Mouse (Mus musculus) natural killer cell, adult 2 months (primary cell): ENCODE results near the gene Atic.

ENCODE experiments used
- DNase-seq, 2 experiments: peaks; one replicate each; pipeline ENCODE4 v3.0.0; 2022; ENCODE audit warnings: low spot score in 2 of 2

Gene Atic

DNA sequence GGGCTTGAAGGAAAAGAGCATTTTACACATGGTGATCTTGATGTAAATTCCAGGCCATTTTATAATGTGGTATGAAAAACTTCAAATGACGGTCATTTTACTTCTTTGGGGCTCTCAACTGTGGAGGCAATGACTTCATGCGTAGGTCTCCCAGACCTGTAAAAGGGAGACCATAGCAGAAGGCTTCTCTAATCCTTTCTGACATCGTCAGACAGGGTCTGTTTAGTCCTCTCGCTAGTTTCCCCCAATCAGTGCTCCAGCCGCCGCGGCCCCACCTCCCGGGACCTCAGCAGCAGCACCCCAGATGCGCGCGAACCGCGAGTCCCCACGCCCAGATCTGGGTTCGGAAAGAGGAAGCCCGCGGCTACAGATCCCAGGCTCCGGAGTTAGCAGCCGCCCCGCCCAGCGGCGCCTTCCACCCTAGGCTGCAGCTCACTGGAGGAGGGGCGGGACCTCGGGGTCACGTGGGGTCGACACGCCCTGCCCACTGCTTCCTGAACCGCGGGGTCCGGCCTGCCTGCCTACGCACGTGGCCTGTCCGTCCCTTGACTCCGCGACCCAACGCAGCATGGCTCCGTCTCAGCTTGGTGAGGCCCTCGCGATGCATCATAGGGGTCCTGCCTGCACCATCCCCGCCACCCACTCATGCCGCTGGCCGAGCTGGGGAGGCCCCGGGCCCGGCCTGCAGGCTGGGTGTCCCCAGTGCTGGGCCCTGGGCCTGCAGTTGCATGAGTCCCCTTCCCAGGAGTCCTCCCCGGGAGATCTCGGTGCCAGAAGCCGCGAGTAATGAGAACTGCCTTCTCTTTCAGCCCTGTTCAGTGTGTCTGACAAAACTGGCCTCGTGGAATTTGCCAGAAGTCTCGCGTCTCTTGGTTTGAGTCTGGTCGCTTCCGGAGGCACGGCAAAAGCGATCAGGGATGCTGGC, at the start of gene Atic:
Gene Atic (plus strand): TSS at position 463 of the 925 bp plus-strand sequence.
- DNase-seq: peak; percentile 73 to 85

DNA sequence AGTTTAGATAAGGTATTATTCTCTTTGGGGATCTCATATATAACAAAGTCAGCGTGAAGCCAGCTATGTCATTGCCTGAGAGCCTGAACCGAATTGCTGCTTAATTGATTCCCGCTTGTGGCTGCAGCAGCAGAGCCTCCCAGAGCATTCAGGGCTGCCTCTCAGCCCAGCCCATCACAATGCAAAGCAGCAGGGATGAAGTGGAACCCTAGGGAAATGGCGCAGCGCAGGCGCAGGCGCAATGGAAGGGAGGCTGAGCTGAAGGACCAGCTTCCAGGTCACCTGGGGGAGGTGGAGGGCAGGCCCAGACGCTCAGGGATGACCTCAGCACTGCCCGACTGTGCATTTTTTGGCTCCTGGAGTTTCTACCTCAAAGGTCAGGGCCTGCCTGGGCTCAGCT, 49.7 kb upstream of the Atic start:
- DNase-seq: no peak

GRCm38 (mm10) chr1:71515041-71515440, 41.9 kb upstream of the Atic start:
- DNase-seq: no peak

GRCm38 (mm10) chr1:71528808-71529648, 27.9 kb upstream of the Atic start:
- DNase-seq: no peak

DNA sequence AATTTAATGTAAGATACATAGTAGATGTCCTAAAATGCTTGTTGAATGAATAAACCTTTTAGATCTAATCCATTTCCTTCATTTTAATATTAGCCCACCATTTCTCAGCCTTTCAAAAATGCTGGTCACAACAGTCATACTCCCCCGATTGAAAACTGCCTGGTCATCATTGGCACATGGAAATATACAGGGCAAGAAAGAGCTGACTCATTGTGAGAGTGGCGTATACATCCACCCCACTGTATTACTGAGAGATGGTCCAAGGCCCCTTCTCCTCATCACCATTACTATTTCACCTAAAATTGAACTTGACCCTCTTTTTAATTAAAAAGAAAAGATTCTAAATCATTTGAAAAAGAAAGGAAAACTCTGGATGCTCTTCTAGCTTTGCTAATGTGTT, 26.2 kb upstream of the Atic start:
- no peak for DNase-seq

- no peak for DNase-seq
These were observed 25.3 kb upstream of the Atic start for GRCm38 (mm10) chr1:71531653-71532052.

DNA sequence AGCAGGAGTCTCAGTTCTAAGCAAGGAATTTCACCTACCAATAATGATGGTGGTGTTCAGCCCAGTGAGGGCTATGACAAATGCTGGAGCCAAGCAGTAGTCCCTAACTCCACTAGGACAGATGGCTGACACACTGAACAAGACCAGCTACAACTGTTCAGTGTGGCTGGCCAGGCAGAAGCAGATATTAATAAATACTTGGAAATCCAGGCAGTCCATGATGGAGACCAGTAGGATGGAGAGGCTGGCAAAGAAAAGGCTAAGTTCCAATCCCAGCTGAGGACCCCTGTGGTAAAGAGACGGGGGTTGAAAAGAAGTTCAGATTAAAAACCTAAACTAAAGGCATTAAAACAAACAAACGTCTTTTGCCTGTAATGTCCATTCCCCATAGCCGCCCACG, 17.3 kb upstream of the Atic start:
- no peak for DNase-seq

GRCm38 (mm10) chr1:71540437-71540836, 16.5 kb upstream of the Atic start:
- no peak for DNase-seq

- no peak for DNase-seq
These were observed 6.2 kb upstream of the Atic start for GRCm38 (mm10) chr1:71550626-71551195.

- DNase-seq: no peak
These were observed 3.7 kb downstream of the Atic start for GRCm38 (mm10) chr1:71560626-71561025.

DNA sequence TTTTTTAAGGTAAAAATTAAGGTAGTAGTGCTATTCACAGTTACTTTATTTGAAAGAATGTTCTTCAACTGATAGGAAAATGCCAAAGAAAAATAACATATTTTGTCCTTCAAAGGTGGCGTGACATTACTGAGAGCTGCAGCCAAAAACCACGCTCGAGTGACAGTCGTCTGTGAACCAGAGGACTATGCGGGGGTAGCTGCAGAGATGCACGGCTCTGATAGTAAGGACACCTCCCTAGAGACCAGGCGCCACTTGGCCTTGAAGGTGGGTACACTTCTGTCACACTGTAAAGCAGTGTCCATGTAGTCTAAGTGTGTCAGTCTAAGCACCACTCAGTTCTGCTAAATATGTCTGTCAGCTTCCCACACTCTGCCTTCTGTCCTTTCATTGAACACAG, 7.3 kb downstream of the Atic start:
- DNase-seq: no peak

GRCm38 (mm10) chr1:71567884-71568605, 11.1 kb downstream of the Atic start:
- DNase-seq: no peak

GRCm38 (mm10) chr1:71570116-71570515, 13.2 kb downstream of the Atic start:
- DNase-seq: no peak

- DNase-seq: no peak
These were observed 19.0 kb downstream of the Atic start for GRCm38 (mm10) chr1:71575987-71576386.

DNA sequence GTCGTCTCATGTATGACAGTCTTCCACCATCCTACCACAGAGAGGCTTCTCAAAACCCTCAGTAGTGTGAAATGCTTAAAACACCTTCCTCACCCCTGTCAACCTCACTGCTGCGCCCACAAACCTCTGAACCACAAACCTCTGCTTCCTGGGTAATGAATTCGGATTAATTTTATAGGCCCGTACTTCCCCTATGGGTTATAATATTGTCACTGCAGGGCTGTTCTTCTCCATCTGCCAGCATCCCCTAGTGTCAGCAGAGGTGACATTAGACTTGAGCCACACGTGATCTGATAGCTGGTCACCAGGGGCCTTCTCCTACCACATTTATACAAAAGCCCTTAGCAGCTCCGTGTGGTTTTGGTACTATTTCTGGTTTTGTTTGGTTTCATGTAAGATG, 19.9 kb downstream of the Atic start:
- DNase-seq: peak; percentile 1 to 22

DNA sequence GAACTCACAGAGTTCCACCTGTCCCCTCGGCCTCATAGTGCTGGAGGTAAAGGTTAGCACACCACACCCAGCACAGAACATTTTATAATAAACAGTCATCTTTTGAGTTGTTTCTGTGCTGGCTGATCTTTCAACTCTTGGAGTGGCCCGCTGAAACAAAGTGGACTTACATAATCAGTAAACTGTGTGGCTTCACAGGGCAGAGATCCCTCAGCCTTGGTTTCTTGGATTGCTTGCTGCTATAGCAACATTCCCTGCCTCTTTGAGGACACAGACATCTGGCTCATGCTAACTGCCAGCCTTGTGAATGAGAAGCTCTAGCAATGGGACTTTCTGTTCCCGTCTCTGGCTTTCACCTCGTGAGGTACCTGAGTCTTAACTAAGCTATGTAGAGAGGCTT, 22.6 kb downstream of the Atic start:
- no peak for DNase-seq

DNA sequence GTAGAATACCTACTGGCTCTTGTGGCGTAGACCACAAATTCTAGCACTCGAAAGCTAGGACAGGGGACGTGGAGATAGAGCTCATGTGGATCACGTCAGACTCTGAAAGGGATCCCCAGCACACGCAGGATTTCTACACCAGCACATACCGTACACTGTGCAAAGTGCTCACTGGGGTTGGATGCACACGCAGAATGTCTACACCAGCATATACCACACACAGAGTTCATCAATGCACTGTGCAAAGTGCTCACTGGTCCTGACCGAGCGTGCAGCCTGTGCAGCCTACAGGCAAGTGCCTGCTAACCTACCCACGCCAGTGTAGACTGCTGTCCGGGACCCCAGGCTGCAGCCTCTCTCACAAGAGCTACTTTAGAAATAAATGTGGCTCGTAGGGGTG, 23.5 kb downstream of the Atic start:
- no peak for DNase-seq

GRCm38 (mm10) chr1:71583302-71583701, 26.4 kb downstream of the Atic start:
- DNase-seq: no peak

GRCm38 (mm10) chr1:71583900-71584299, 26.9 kb downstream of the Atic start:
- DNase-seq: no peak

- no peak for DNase-seq
These were observed 29.7 kb downstream of the Atic start for GRCm38 (mm10) chr1:71586658-71587057.

- no peak for DNase-seq
These were observed 33.1 kb downstream of the Atic start for GRCm38 (mm10) chr1:71590038-71590437.

DNA sequence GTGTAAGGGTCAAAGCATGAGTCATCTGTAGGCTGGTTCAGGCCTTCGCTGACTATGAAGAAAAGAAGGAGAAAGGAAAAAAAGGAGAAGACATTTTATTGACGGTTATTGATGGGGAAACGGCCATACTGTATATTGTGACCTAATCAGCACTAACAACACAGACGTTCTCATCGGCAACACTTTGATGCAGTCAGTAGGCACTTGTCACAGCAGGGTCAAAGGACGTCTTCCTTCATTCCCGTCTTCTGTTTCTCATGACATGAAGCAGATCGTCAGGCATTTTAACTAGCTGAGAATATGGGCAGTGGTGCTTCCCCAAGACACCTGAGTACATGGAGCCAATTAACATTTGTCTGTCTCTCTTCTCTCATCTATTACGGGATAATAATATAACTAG, 36.2 kb downstream of the Atic start:
- DNase-seq: no peak
